Comparison of ENCODE assay signal across 8 mouse cellular contexts in genomic region chr13:67525753-67526410, GRCm38 (mm10). TPM values are rescaled to one million over a fixed set of nuclear protein-coding genes. Genes with fewer than 3 reads are reported as not detected.
DNase-seq lines count a peak whose midpoint lies in the region; ATAC-seq and TF ChIP-seq lines count a peak whose summit lies in the region.

Gene Gm26965, minus strand, starts transcription at chr13:67526151.
Gene Zfp87, minus strand, starts transcription at chr13:67526177.

- H3K36me3 ChIP-seq in megakaryocyte, embryonic 14.5 days (replicated peaks; ENCODE audit: low read length) = peaks cover 26% of the 10 kb centered on the region

- H3K9me3 ChIP-seq in megakaryocyte, embryonic 14.5 days = peaks cover 11% of the 10 kb centered on the region

- peak; percentile 84 for TF ChIP-seq POLR2A in cortical plate, adult 2 months (IDR thresholded peaks at IDR 0.05; ENCODE audit: extremely low read depth, insufficient read depth, low read length)

- peak; percentile 79 to 83 for DNase-seq in gastrocnemius, adult 8-10 months (ENCODE audit: low spot score in 2 of 2)
- DNase-seq in hindlimb bud, embryonic 11.5 days (ENCODE audit: extremely low spot score, low read depth, low spot score) = peak; percentile 91
- peak; percentile 79 to 90 for DNase-seq in left cerebral cortex, adult 8-10 months (ENCODE audit: low spot score in 2 of 2)
- DNase-seq in right cerebral cortex, postnatal 10 days (ENCODE audit: low spot score in 2 of 2) = peak; percentile 96
- peak; percentile 87 for DNase-seq in urinary bladder, postnatal 25 days (ENCODE audit: low spot score)

- peak within 1 kb of the TSS; percentile 93 for H3K4me3 ChIP-seq in cortical plate, adult 2 months (ENCODE audit: insufficient read depth, low read length)
- peak within 1 kb of the TSS; percentile 100 for H3K4me3 ChIP-seq in megakaryocyte, embryonic 14.5 days (replicated peaks)

- no peak for TF ChIP-seq CTCF in cortical plate, adult 2 months (IDR thresholded peaks at IDR 0.05; ENCODE audit: extremely low read depth, insufficient read depth, low read length)

- H3K4me1 ChIP-seq in cortical plate, adult 2 months (ENCODE audit: control insufficient read depth, insufficient read depth, low read length) = peaks cover 3% of the 10 kb centered on the region; the same call in 1 of the 2 replicates
- peaks cover 36% of the 10 kb centered on the region for H3K4me1 ChIP-seq in megakaryocyte, embryonic 14.5 days

- ATAC-seq in activated CD4-positive, CD25-positive, alpha-beta regulatory T cell, adult 4 months = peak; percentile 99

- no peak within 1 kb of the TSS for H3K27ac ChIP-seq in cortical plate, adult 2 months (ENCODE audit: insufficient read depth, low read length)

- H3K27me3 ChIP-seq in megakaryocyte, embryonic 14.5 days (replicated peaks) = no peaks in the 10 kb centered on the region

RNA-seq across cellular contexts. Expression of gene Gm26965, which starts in this region (rescaled TPM):
- polyA plus RNA-seq in activated CD4-positive, CD25-positive, alpha-beta regulatory T cell, adult 4 months (2017; shearing (Covaris generic)) = 1 to 10 TPM in 1 of 2 experiments, not detected in 1; 4.7 TPM
- 0.15 TPM in 1 of 2 replicates, not detected in the other for polyA plus RNA-seq in cortical plate, adult 2 months (2012; rRNA removed)
- total RNA-seq in gastrocnemius, adult 8-10 months (2022) = under 1 TPM in 3 of 4 experiments, not detected in 1; 0.39 to 0.94 (median 0.58) TPM
- total RNA-seq in left cerebral cortex, adult 8-10 months (2022) = 1 to 10 TPM in 1 of 4 experiments, under 1 TPM in 1, not detected in 2; 0.83 to 1.3 TPM
- not detected in 2 replicates for polyA plus RNA-seq in megakaryocyte, embryonic 14.5 days (2012; ENCODE audit: insufficient read depth, low replicate concordance)

RNA-seq across cellular contexts. Expression of gene Zfp87, which starts in this region (rescaled TPM):
- 10 to 100 TPM; 52.0 to 61.6 TPM for polyA plus RNA-seq in activated CD4-positive, CD25-positive, alpha-beta regulatory T cell, adult 4 months (2017; shearing (Covaris generic))
- polyA plus RNA-seq in cortical plate, adult 2 months (2012; rRNA removed) = 27.9 and 29.4 TPM in 2 replicates
- total RNA-seq in gastrocnemius, adult 8-10 months (2022) = 1 to 10 TPM; 3.2 to 4.6 (median 4.3) TPM
- total RNA-seq in left cerebral cortex, adult 8-10 months (2022) = 10 to 100 TPM; 21.2 to 24.7 (median 21.6) TPM
- 0.17 TPM in 1 of 2 replicates, not detected in the other for polyA plus RNA-seq in megakaryocyte, embryonic 14.5 days (2012; ENCODE audit: insufficient read depth, low replicate concordance)

Comparison
In these comparisons a context has a peak if more than half of its experiments do, and no peak if none do; other contexts are left out.
1. RNA of gene Zfp87 (total RNA-seq): 21.2 to 24.7 TPM in left cerebral cortex, adult 8-10 months; 3.2 to 4.6 TPM in gastrocnemius, adult 8-10 months; every median in the first group is over 4 times any median in the second.
2. RNA of gene Zfp87 (polyA plus RNA-seq): 52.0 to 61.6 TPM in activated CD4-positive, CD25-positive, alpha-beta regulatory T cell, adult 4 months and 27.9 to 29.4 TPM in cortical plate, adult 2 months; 0.17 TPM in megakaryocyte, embryonic 14.5 days; every median in the first group is over 10 times any median in the second.
3. Peak in every context shown above with its lines, with median percentiles within 50 percentile points of each other: DNase-seq.